Mouse (Mus musculus) hematopoietic stem cell, adult 5-6 weeks (primary cell): Measurements from ENCODE around the gene Cttn. TPM values are rescaled to one million over a fixed set of nuclear protein-coding genes. Genes with fewer than 3 reads are reported as not detected.

ENCODE experiments used
- ATAC-seq, 2 experiments: fragments of 125-278 bp in 1 of 2; replicated peaks in 1 of 2; 2 replicates each; pipeline ENCODE4 v1.8.0; 2016 to 2017; ENCODE audit warnings: inconsistent platforms in 2 of 2, mild to moderate bottlenecking in 2 of 2, moderate number of reproducible peaks in 2 of 2, low read depth in 1 of 2, moderate TSS enrichment in 1 of 2; ENCODE audit not compliant: low FRiP score in 2 of 2, poor library complexity in 2 of 2, severe bottlenecking in 2 of 2, insufficient read depth in 1 of 2, low TSS enrichment in 1 of 2
- total RNA-seq: library from RNA; stranded (forward); fragments of 172-1452, 232-1000 nt; gene quantifications from 2 replicates; pipeline ENCODE4 v1.2.3, GENCODE M21; 2017

Cttn gene
- total RNA-seq, 1 experiment from 2014 or later: 65.6 TPM

GRCm38 (mm10) chr7:144461246-144461902 lies 9.4 kb downstream of the Cttn start:
- no peak for ATAC-seq

DNA sequence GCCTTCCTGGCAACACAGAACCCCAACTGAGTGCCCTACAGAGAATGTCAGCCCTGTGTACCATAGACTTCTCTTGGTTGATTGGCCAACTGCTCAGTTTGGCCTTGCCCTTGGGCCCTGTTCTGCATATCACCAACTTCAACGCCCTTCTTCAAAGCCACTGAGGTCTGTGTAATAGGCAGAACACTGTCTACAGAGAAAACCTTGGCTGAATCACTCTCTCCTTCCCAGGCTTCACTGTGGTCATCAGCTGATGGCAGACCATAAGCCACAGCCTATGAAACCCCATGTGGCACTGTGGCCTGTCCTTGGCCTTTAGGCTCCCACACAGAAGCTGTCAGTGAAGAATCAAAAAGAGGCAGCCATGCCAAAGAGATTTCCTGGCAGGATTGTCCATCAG lies 11.9 kb downstream of the Cttn start:
- ATAC-seq: no peak

- no peak for ATAC-seq
Measured at GRCm38 (mm10) chr7:144450661-144451060, 20.1 kb downstream of the Cttn start.

GRCm38 (mm10) chr7:144449637-144450570 lies 20.9 kb downstream of the Cttn start:
- ATAC-seq: no peak

DNA sequence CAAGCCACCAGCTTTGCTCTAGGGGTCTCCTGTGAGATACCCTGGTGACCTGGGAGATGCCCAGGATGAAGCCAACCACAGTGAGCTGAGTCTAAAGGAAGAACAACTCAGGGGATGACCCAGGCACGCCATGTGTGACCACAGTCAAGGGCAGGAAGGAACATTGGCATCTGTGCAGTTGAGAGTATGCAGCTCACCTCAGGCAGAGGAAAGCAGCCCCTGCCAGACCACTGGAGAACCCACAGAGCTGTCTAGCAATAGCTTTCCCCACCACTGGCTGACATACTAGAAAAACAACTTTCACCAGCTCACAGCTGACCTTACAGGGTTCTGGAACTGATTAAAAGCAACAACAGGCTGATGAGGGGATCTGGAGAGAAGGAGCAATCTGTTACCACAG lies 22.6 kb downstream of the Cttn start:
- ATAC-seq: peak; percentile 50 to 52; a peak in 3 of 4 replicates

DNA sequence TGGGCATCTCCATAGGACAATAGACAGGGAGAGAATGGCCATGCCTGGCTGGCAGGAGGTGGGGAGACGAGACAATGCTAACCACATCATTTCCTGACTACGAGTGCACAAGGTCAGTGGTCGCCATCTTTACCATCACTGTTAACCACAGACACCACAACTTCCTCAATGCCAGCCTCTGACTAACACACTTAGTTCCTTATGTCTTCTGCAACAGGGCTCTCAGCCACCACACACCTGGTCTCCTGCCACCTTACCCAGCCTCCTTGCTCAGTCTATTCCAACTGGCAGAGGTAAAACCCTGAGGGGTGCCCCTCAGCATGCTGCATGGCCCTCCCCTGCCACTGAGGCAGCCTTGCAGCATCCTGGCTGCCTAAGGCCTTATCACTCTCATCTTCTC lies 23.7 kb downstream of the Cttn start:
- ATAC-seq: peak; percentile 70 to 73

DNA sequence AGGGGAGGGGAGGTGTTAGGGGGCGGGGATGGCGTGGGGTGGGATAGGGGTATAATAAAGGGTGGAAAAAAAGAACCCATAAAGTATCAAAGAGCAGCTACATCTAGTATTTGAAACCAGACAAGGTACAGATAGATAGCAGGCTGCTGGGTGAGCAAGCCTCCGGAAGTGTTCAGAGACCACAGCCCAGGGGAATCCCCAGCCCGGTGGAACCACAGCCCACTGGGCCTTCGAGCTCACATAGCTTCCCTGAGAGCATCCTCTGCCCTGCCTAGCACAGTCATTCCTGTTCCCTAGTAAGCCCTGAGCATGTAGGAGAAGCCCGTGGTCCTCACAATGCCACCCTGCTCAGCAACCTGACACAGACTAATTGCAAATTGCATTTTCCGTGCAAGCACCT lies 26.0 kb downstream of the Cttn start:
- no peak for ATAC-seq

DNA sequence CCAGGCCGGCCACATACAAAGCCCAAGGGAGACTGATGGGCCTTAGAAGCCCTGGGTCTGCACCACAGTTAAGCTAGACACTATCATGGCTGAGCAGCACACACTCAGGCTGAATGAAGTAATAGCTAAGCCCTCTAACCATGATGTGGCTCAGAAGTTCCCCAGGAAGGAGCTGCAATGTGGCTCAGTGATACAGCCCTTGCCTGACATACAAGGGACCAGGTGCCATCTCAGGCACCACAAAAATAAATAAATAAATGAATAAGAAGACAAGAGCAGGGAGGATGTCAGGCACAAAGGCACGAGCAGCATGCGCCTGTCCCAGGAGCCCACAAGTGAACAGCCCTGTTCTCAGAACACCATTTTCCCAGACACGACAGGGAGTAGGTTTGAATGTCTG lies 28.8 kb downstream of the Cttn start:
- ATAC-seq: no peak

GRCm38 (mm10) chr7:144441466-144441865 lies 29.3 kb downstream of the Cttn start:
- no peak for ATAC-seq

DNA sequence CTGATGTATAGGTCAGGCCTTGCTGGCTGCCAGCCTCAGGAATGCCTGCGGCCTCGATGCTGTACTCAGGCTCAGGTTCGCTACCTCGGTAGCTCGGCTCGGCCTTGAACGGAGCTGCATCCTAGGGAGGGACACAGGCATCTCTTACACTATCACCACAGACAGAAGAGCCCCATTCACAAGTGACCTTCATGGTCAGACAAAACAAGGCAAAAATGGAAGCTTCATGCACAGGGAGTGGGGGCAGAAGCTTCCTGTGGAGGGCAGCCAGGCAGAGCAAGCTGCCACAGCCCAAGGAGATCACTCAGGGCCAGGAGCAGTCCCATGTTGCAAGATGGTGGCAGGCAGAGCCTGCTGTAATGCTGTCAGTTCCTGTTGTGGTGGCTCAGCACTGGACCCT lies 32.0 kb downstream of the Cttn start:
- ATAC-seq: no peak

GRCm38 (mm10) chr7:144432920-144433319 lies 37.9 kb downstream of the Cttn start:
- ATAC-seq: no peak

- ATAC-seq: no peak; a peak in 1 of 4 replicates
Measured at GRCm38 (mm10) chr7:144427460-144427859, 43.3 kb downstream of the Cttn start.

- no peak for ATAC-seq
Measured at GRCm38 (mm10) chr7:144426594-144426993, 44.2 kb downstream of the Cttn start.

GRCm38 (mm10) chr7:144425953-144426352 lies 44.9 kb downstream of the Cttn start:
- peak; percentile 26 to 55; a peak in 2 of 4 replicates for ATAC-seq

- no peak for ATAC-seq
Measured at GRCm38 (mm10) chr7:144421478-144421877, 49.3 kb downstream of the Cttn start.

- ATAC-seq: 0 out of 4 replicates have a peak, but pooled peaks of 1 of the 2 experiments have one; percentile 23
Measured at GRCm38 (mm10) chr7:144420552-144420951, 50.3 kb downstream of the Cttn start.

DNA sequence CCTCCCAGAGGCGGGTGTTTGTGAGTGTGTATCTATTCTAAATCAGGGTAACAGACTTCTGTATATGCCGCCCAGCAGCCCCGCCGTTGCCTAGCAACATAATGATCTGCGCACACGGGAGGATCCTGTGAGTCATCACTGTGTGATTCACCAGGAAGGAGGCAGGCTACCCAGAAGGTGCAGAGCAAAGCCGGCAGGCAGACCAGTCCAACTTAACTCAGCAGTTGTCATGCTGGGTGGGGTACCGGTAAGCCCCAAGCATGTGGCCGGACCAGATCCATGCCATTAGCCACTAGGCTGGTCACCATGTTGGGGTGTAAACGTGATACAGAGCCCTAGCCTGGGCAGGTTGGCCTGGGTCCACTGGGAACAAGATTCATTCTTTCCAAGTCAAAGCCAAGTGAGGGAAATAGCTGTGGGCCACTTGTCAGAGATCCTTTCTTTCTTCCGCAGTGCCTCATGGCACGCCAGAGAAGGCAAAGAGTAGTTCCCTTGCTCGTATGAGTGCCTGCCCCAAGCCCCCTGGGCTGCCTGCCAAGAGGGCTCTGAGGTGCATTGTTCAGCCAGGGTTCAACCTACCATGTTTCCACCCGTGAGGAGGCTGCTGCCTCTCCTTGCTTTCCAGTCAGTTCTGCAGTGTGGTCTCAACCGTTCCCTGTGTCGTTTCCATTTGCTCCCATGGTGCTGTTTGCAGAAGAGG lies 53.0 kb downstream of the Cttn start:
- ATAC-seq: no peak

DNA sequence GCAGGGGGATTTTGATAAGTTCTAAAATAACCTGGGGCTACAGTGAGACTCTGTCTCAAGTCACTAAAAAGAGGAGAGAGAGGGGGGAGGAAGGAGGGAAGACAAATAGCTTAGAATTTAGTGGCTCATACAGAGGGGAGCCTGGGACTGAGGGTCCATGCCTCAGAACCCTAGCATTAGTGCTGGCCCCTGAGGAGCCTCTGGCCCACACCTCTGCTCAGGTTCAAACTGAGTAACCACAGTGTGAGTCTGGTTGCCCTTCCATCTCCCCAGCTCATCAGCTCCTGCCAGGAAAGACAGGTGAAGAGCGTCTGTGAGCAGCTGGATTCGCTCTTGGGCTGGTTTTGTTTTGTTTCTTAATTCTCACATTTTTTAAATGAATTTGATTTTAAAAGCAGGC lies 53.6 kb downstream of the Cttn start:
- ATAC-seq: no peak
